In the genomic region with DNA sequence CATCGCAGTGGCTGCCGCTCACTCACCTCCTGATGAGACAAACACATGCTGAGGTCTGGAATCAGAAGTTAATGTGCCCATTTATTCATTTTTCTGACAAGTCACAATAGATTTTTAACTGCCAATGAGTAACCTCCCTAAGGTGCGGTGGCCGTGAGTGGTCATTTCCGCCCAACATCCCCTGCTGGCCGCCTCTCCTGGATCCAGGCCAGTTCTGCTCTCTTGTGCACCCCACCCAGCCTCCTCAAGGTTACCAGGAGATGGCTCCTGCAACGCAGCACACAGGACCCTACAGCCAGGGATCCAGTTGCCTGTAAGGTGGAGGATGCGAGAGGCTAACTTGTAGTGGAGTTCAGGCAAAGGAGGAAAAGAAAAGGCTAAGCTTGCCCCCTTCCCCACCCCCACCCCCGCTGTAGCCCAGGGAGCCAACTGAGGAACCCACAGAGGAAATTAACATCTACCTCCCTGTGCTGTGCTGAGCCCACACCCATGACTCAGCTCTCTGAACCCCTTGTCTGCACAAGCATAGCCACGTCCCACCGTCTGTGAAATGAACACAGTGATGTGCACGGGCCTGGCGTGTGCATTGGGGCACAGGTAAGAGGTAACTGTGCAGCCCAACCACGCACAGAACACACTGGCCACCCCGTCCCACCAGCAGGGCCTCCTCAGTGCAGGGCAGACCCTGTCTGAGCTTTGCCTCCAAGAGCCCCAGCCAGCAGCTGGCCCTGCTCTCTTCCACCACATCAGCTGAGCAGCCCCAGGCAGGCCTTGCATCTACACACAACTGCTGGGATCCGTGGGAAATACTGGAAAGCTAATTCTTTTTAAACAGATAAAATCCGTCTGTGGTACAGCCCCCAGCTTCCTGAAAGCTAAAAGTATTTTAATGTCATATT, we compare ENCODE assay signal across 10 mouse cellular contexts.
DNase-seq lines count a peak whose midpoint lies in the region; ATAC-seq and TF ChIP-seq lines count a peak whose summit lies in the region.
"Had no signal": no experiment of that assay in that cellular context is flagged by ENCODE, and none has a peak within 500 bp of the region (broad histone marks: within the 10 kb centered on the region; RNA-seq: fewer than 3 reads in every experiment).

No protein-coding gene starts in this region.

- peaks cover 25% of the 10 kb centered on the region for H3K4me1 ChIP-seq in lung, embryonic 16.5 days (replicated peaks; ENCODE audit: control insufficient read depth, insufficient read depth, low read length)
- H3K4me1 ChIP-seq in olfactory bulb, adult 2 months (ENCODE audit: control insufficient read depth, insufficient read depth, low read length), result peaks cover 10% of the 10 kb centered on the region

- peak; percentile 26 to 53 for DNase-seq in adrenal gland, postnatal 36 days
- DNase-seq in adrenal gland, postnatal 10 days, result no peak
- no peak for DNase-seq in lung, postnatal 25 days (ENCODE audit: low spot score)
- DNase-seq in heart, postnatal 4 days, result peak; percentile 51
- DNase-seq in ovary, postnatal 14 days (ENCODE audit: low spot score), result no peak
- DNase-seq in thymus, postnatal 36 days, result no peak
- DNase-seq: right cerebral cortex, postnatal 4 days had no signal

- no peaks in the 10 kb centered on the region for H3K27me3 ChIP-seq in lung, embryonic 16.5 days (ENCODE audit: control insufficient read depth, insufficient read depth, low read depth, low read length)

- peak overlapping the region; percentile 60; the same call in 1 of the 2 replicates for H3K27ac ChIP-seq in lung, embryonic 16.5 days (ENCODE audit: low read length)
- 0 out of 2 replicates have a peak overlapping the region, but pooled peaks have one; percentile 16 for H3K27ac ChIP-seq in olfactory bulb, adult 2 months (ENCODE audit: insufficient read depth, low read depth, low read length)

- H3K9me3 ChIP-seq in lung, embryonic 16.5 days (ENCODE audit: control insufficient read depth, low read length), result no peaks in the 10 kb centered on the region

- no peak overlapping the region for H3K9ac ChIP-seq in lung, embryonic 16.5 days (ENCODE audit: low read length)

- no peak for TF ChIP-seq CTCF in olfactory bulb, adult 2 months (IDR thresholded peaks at IDR 0.05; ENCODE audit: insufficient read depth, low read depth, low read length)

- no peak overlapping the region for H3K4me3 ChIP-seq in lung, embryonic 16.5 days (ENCODE audit: low read length)
- no peak overlapping the region for H3K4me3 ChIP-seq in olfactory bulb, adult 2 months (ENCODE audit: insufficient read depth, low read depth, low read length)

- no peak for TF ChIP-seq POLR2A in olfactory bulb, adult 2 months (IDR thresholded peaks at IDR 0.05; ENCODE audit: insufficient read depth, low read depth, low read length)

- 0 out of 2 replicates have a peak, but pooled peaks cover 2% of the 10 kb centered on the region for H3K36me3 ChIP-seq in lung, embryonic 16.5 days (ENCODE audit: control insufficient read depth, insufficient read depth, low read length)

- 50% methylated on average over 17 of the region's 17 CpGs for WGBS in lung, embryonic 16.5 days
- WGBS in olfactory bulb, adult 2 months, result 65% methylated on average over 17 of the region's 17 CpGs

- peak; percentile 93 for ATAC-seq in lung, embryonic 16.5 days (ENCODE audit: low read depth)
- ATAC-seq: forebrain, embryonic 16.5 days had no signal

- H3K4me2 ChIP-seq in lung, embryonic 16.5 days (ENCODE audit: low read depth, low read length), result no peak overlapping the region

Comparison
In these comparisons a context has a peak if more than half of its experiments do, and no peak if none do; other contexts are left out.
1. DNase-seq: peak in adrenal gland, postnatal 36 days (2 of 2) and heart, postnatal 4 days (single experiment); none in adrenal gland, postnatal 10 days (single experiment), lung, postnatal 25 days (single experiment), ovary, postnatal 14 days (single experiment) and thymus, postnatal 36 days (0 of 2).